Mouse (Mus musculus) cerebellum, adult 9-10 months (tissue): ENCODE data around the gene Meis3.
A peak's percentile ranks its signal among the peaks of the same experiment; 100 is the strongest.

ENCODE experiments used
- DNase-seq: peaks from one replicate; pipeline ENCODE4 v3.0.0; 2022

The Meis3 gene

DNA sequence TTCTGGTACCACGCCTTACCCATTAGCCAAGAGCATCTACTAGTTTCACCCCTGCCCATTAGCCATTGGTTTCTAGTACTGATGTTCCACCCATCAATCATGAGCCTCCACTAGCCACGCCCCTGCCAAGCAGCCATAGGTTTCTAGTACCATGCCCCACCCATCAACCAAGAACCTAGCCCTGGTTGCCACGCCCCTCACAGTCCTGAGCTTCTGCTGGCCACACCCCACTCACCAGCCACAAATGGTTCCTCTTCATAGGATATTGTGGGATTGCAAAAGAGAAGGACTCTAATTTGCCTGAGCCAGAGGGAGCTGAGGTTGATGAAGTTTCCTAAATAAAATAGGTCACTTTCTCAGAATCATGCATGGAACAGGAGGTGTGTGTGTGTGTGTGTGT lies 14.2 kb upstream of the Meis3 start:
- peak; percentile 54 for DNase-seq

DNA sequence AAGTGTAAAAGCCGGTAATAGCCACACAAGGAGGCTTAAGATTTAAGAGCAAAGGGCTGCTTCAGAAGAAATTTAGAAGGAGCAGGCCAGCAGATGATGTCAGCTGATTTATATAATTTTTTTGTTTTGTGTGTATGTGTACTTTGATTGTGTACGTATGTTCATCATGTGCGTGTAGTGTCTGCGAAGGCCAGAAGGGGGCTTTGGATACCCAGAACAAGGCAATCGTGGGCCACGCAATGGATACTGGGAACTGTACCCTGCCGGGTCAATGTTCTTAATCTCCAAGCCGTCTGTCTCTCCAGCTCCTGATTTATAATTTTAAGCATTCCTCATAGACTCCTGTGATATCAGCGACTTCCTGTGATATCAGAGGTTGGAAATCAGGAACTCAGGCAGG lies 13.6 kb upstream of the Meis3 start:
- no peak for DNase-seq

DNA sequence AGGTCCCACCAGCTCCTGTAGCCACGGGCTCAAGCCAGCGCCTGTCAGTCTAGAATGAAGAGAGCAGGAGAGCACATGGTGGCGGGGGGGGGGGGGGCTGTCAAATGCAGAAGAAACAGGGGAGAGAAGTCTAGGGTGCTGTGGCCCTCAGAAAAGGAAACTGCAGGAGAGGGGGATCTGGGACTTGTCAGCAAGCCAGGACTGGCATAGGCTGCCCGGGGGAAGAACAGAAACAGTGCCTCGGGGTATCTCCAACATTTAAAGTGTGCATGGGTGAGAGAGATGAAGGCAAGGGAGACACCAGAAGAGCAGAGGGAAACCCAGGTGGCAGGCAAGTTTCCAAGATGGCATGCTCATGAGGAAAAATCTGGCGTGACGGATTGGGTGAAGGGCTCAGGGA lies 12.9 kb upstream of the Meis3 start:
- DNase-seq, result no peak

DNA sequence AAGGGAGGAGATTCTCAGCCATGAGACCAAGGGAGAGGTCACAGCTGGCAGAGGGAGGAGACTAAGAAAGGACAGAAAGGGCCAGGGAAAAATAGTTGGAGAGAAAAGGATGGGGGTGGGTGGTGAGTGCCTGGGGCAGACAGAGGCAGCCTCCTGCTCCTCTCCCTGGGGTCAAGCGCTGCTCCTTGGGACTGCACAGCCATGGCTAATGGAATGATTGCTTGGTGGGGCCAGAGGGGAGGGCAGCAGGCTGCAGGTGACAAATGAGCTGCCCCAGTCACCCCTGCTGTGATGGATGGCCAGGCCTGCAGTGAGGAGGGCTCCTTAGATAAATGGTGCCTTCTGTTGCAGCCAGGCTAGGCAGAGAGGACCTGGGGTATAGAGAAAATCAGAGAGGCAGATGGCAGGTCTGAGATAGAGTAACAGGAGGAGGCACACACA lies 2.7 kb upstream of the Meis3 start:
- peak; percentile 67 for DNase-seq

DNA sequence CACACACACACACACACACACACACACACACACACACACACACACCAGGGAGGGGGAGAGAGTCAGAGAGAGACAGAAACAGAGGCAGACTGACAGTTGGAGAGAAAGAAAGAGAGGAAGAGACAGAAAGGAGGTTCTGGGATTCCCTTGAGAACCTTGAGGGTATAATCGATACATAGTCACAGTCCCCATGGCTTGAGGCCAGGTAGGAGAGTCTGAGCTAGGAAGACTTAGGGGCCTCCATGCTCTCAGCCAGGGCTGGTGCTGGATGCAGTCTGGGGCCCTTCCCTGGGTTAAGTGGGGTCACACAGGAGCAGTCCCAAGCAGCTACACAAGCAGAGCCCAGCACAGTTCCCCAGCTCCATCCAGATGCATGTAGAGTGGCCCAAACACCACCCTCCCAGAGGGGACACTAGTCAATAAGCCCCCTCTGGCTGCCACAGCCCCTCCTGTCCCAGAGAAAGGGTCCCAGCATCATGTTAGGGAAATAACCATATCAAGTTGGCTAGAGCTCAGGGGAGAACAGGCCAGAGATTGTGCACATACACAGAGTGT lies 2.2 kb upstream of the Meis3 start:
- no peak for DNase-seq

DNA sequence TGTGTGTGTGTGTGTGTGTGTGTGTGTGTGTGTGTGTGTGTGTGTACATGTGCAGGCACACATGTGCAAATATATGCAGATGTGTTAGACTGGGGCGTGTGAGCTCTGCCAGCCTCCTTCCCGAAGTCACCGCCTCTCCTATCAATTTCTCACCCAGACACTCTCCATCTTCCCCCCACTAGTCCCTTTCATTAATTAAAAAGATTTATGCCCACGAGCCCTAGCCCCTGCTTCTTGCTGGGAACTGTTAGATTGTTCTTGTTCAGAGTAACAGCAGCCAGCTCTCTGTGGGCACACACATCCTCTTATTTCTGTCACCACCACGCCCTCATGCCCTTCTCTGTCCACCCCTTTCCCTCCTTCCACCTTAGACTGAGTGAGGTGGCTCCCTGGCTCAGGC lies 1.7 kb upstream of the Meis3 start:
- DNase-seq, result no peak

DNA sequence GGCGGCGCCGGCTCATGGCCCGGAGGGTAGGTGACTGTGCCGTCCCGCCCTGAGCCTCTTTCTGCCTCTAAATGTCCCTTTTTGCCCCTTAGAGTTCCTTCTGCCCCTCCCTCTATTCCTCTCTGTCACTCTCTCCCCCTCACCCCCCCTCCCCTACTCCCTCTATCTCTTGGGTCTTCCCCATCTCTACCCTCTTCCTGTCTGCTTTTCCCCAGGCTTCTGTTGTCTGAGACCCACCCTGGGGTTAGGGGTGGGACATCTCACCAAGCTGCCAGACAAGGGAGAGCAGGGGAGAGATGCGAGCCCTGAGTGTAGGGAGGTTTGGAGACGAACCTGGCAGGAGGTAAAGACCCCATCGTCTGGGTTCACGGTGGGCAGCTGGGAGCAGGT lies 647 bp downstream of the Meis3 start:
- no peak for DNase-seq

DNA sequence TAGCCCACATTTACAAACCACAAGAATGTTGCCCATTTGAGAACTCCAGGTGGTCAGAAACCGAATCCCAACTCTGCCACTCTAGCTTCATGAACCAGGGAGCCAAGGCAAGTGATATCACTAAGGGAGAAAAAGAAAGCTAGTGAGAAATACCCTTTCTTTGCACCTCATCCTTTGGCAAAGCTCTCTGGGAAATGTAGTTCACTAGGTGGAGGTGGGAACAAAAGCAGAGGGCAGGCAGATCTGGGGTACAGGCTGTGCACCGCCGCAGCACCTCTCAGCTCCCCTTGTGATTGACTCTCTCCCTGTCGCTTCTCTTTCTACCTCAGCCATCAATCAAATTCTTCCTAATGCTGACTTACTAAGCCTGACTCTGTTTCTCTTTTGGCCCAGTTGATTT lies 3.2 kb downstream of the Meis3 start:
- DNase-seq, result no peak

DNA sequence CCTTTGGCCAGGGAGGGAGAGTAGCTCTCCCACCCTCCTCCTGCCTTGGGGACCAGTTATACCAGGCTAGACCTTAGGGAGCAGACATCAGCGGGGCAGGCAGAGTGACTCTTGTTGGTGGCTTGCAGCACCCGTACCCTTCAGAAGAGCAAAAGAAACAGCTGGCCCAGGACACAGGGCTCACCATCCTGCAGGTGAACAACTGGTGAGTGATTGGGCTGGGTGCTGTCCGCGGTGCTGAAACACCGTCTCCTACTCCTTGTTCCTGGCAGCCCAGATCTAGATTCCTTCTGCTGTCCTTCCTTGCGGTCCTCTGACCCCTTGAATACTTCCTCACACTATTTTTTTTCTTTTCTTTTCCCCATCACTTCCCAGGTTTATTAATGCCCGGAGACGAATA lies 8.8 kb downstream of the Meis3 start:
- DNase-seq, result no peak

DNA sequence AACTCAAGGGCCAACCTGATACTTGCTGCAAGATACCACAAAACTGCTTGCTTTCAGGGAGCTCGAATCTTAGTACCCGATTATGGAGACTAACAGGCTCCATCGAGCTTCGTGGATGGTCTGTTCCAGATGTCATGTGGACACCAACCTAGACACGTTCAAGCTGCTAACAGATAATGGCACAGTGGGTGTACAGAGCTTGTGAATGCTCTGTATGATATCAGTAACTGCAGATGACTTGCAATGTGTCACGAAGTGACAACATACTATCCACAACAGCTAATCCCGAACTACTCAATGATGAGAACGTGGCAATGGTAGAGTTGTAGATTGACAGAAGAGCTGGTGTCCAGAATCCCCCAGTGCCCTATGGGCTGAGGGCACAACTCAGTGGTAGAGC lies 12.6 kb downstream of the Meis3 start:
- no peak for DNase-seq

DNA sequence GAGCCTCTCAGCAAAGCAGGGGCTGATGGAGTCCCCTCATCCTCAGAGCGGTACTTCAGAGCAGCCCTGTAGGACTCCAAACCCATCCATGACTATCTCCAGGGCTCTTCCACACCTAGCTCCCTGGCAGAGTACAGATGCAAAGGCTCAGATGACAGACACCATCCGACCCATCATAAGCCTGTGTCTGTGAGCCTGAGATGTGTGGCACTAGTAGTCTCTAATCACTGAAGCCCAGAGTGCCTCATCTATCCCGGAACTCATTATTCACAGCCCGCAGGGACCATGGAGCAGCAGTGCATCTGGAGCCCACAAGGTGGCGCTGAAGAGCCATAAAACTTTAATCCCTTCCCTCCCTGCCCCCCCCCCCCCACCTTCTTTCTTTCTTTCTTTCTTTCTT lies 17.4 kb downstream of the Meis3 start:
- peak; percentile 84 for DNase-seq

DNA sequence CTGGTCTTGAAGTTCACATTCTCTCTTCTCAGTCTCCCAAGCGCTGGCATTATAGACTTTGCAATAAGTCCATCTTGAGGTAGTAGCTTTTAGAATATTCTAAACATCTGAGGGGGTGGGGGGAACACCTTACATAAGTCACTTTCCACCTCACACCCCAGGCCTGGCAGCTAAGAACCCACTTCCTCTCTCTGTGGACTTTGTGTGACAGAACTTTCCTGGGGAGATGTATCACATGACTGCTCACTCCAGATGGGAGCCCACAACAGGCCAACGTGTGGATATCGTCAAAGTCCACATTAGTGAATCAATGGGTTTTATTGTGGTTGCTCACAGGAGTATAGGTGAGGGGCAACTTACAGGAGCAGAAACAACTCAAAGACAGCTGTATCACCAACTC lies 18.8 kb downstream of the Meis3 start:
- DNase-seq, result no peak

DNA sequence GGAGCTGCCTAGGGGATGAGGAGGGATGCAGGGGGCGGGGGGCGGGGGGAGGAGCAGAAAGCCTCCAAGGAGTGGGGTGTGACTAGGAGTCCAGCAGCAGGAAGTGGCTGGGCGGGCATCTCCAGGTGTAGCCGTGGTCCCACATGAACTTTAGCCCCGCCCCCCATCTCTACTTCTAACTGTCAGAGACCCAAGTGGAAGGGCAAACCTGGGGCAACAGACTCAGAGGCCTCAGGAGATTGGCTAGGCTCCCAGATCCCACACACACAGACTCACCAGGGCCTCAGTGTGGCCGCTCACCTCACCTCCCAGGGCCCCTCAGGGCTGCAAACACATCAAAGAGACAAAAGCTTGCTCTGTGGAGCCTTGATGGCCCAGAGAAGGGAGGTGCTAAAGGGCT lies 21.7 kb downstream of the Meis3 start:
- no peak for DNase-seq

DNA sequence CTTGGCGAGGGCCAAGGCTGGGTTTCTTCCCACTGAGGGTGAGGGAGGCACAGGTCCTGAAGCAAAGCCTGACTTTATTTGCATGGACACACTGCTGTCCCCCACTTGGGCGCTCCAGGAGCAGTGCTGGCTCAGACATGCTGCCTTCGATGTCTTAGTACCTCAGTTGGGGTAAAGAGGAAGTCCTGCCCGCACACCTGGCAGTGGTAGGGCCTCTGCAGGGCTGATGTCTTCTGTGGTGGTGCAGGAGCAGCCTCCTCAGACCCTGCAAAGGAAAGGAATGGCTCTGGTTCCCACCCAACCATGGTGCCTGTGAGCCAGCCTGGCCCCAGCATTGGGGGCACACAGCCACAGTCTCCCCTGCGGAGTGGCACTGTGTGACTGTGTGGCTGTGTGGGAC lies 22.3 kb downstream of the Meis3 start:
- DNase-seq, result no peak

DNA sequence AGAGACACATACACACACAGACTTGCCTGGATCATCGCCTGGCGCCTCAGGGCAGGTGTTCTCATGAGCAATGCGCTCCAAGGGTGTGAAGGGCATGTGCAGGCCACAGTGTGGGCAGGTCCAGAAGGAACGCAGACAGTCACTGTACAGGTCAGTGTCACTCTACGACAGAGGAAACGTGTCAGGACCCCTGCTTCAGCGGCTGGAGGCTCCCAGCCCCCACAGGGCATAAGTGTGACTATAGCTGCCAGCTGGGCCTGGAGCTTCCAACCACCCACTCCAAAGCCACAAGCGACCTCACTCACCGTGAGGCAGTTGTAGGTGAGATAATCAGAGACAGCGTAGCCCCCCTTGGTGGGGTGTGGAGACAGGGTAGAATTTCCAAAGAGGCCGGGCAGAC lies 23.6 kb downstream of the Meis3 start:
- no peak for DNase-seq

DNA sequence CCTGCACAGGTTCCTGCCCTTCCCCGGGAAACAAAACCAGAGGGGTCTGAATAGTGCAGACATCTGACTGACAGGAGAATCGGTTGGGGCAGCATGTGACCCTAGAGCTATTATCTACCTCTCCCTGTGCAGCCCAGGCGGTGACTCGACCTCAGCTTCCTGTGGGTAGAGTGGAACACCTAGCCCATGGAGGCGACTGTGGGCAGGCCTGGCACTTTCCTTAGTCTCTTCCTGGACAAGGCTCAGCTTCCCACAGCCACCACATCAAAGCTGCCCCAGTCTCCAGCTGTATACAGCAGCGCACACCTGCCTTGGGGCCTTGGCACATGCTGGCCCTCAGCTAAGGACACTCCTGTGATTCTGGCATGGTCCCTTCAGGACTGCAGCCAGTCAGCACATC lies 26.2 kb downstream of the Meis3 start:
- no peak for DNase-seq

DNA sequence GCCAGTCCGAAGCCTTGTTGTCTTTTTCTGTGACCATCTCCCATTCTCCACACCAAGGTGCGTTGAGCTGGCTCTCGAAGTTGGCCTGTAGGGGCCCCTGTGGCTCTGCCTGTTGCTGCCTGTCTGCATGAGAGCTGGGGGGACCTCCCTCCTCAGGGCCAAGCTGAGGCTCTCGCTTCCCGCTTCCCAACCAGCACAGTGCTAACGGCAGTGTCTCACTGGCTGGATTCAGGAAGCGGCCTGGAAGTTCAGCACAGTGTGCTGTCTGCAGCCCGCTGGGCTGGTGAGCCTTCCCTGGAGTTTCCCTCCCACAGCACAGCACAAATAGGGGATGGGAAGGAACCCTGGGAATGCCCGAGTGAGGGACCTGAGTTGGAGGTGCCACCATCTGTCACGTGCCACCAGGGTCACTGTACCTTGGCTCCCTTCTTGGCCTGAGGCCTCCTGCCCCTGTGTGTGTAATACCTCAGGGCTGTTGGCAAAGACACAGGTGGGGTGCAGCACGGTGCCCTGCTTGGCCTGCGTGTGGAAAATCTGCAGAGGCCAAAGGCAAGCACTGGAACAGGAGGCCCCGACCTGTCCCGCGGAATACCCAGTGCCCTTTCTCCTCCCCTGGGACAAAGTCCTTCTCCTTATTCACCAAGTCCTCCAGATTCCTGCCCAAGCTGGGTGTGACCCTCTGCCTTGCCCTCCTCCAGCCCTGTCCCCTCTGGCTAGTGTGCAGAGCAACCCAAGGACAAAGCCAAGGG lies 28.0 kb downstream of the Meis3 start:
- no peak for DNase-seq

DNA sequence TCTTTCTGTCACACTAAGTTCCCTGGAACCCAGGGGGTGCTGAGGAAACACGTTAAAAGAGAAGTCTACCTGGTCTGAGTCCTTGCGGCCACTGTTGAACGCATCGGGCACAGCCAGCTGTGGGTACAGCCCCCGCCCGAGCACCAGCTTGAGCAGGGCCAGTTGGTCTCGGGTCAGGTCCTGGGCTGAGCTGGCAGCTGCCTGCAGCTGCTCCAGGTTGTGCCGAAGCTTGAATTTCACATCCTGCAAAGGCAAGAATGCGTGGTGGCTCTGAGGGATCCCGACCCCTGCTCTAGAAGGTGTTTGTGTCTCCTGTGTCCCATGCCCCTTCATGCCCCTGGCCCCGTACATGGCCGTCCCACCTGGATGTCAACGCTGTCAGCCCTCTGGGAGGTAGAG lies 28.6 kb downstream of the Meis3 start:
- DNase-seq, result no peak

DNA sequence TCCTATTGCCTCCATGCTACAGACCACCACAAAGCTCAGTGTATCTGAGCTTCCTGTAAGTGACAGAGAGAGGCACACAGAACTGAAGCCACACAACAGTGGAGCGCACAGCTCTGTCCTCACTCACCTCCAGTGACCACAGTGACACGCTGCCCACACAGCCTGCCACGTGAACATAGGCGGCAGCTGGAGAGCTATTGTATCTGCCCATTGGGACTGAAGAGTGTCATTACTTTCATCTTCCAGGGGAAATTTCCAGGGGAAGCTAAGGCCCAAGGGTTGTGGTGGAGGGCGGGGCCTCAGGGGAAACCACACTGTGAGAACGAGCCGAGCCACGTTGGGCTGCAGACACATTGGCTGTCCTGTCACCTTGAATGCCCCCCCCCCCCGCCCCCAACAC lies 29.9 kb downstream of the Meis3 start:
- no peak for DNase-seq

DNA sequence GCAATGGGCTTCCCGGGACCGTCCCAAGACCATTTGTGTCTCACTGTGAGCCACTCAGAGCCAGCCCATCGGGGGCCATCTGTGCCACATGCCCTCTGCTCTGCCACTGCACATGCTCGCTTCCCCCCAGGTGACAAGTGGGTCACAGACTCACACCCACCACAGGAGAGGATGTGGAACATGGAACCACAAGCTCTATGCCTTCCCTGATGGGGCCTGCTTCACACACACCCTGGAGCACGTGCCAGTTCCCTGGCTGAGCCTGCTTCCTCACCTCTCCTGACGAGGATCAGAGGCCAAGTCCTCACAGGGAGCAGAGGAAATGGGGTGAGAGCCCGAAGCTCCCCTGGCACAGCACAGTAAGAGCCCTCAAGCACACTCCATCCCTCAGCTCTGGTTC lies 32.2 kb downstream of the Meis3 start:
- no peak for DNase-seq

DNA sequence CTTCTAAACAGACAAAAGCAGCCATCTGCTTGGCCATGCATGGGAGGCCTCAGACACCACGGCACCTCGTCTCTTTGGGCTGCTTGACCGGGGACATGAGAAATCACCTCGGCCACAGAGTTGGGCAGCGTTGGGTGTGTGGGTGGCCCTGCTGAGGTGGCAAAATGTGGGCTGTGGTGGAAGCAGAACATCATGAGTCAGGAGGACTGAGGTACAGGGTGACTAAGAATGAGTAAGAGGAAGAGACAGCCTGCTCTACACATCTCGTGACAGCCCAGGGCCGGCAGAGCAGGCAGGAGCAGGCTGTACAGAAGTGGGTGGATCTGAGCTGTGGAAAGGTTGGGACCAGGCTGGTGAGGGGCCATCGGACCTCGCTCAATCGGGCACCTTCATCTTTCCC lies 32.6 kb downstream of the Meis3 start:
- no peak for DNase-seq

DNA sequence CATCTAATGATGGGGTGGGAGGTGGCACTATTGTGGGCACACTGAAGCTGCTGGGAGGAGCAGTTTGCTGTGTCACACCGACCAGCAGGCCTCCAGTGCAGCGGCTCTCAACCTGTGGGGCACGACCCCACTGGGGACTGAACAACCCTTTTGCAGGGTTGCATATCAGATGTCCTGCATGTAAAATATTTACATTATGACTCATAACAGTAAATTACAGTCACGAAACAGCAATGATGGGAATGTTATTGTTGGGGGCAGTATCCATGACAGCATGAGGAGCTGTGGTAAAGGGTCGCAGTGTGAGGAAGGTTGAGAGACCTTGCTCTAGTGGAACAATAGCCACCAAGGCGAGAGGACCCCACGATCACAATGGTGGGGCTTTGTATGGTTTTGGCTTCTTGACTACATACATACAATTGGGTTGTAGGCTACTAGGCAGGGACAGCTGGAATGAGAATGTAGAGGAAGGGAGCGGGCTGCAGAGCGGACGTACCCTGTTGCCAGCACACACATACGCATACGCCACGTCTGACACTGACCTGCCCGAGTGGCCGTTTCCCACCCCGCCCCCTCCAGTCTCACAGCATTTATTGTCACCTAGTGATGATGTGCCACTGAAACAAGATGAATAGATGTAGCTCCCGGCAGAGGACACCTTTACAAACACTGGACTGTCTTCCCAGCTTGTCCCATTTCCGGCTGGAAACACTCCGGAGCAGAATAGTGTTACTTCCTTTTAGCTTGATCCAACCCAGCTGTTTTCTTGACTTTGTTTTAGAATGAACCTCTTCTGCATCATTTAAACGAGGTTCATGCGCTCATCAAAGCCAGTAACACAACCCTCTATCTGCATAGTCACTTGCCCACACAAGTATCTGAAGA lies 34.1 kb downstream of the Meis3 start:
- DNase-seq, result no peak

DNA sequence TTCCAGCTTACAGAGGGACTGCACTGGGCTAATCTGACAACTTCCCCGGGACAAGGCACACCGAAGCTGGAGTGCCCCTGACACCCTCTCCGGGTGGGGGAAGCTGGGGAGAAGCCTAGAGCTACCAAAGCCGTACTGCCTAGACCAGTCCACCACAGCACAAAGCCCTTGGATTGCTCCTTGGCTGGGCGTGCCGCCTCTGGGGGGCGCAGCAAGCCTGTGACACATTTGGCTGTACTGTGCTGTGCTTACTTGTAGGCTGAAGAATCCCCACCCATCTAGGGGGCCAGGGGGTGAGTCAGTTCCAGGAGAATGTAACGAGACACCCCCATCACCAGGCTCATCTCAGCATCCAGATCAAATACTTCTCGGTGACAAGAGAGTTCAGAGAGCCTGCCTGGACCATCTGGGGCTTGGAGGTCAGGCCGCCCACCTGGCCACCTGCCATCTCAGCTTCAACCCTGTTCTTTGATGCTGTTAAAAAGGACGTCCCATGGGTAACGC lies 36.0 kb downstream of the Meis3 start:
- no peak for DNase-seq

DNA sequence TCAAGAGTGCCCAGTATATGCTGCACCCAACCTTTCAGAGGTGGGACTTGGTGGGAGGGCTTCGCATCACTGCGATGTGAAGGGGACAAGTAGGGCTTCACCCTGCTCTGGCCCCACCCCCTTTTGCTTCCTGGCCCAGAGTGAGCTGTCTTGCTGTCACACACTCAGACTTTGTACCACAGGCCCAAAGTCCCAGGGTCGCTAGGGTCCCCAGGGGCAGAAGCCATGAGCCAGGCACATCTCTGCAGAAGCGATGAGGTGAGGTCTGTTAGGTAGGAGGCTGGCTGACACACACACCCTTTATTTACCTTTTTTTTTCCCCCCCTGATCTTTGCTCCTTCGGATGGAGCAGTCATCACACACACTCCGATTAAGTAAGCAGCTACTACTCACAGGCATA lies 38.3 kb downstream of the Meis3 start:
- no peak for DNase-seq
